Mouse (Mus musculus) liver, embryonic 11.5 days (tissue): ENCODE data around the gene Dock2. TPM values are rescaled to one million over a fixed set of nuclear protein-coding genes. Genes with fewer than 3 reads are reported as not detected.
"Not testable (repeated sequence)": the region's sequence is repeated elsewhere in the genome, so short reads cannot be mapped to it uniquely, and the experiment has no call there.

ENCODE experiments used
- ATAC-seq: fragments of 200-750 bp; cut with Nextera tagmentation; replicated peaks from 2 replicates; pipeline ENCODE4 v1.8.0; 2017; ENCODE audit warnings: moderate number of reproducible peaks, mild to moderate bottlenecking, moderate TSS enrichment, moderate library complexity; ENCODE audit not compliant: low FRiP score
- DNase-seq: peaks from one replicate; pipeline ENCODE4 v3.0.0-alpha.2; 2017; ENCODE audit warnings: low spot score
- H3K27ac ChIP-seq: fragments of 300-500 bp; sonication (generic); 2 replicates; pipeline ENCODE4 v1.5.1; 2014; ENCODE audit warnings: mild to moderate bottlenecking, low read depth, low read length, control low read depth
- H3K27me3 ChIP-seq: fragments of 300-500 bp; sonication (generic); replicated peaks from 2 replicates; pipeline ENCODE4 v1.6.1; 2014; ENCODE audit warnings: low read length, mixed read lengths; ENCODE audit not compliant: control insufficient read depth, insufficient read depth
- H3K36me3 ChIP-seq: fragments of 300-500 bp; sonication (generic); 2 replicates; pipeline ENCODE4 v1.6.1; 2014; ENCODE audit warnings: mild to moderate bottlenecking, low read length, moderate library complexity, mixed read lengths; ENCODE audit not compliant: control insufficient read depth, insufficient read depth
- H3K4me1 ChIP-seq: fragments of 300-500 bp; sonication (generic); replicated peaks from 2 replicates; pipeline ENCODE4 v1.6.1; 2014; ENCODE audit warnings: low read length, mixed read lengths; ENCODE audit not compliant: control insufficient read depth, insufficient read depth
- H3K4me2 ChIP-seq: fragments of 300-500 bp; sonication (generic); 2 replicates; pipeline ENCODE4 v1.6.1; 2014; ENCODE audit warnings: mild to moderate bottlenecking, control low read depth, moderate library complexity
- H3K4me3 ChIP-seq: fragments of 300-500 bp; sonication (generic); 2 replicates; pipeline ENCODE4 v1.5.1; 2014; ENCODE audit warnings: low read depth, low read length, control low read depth
- H3K9ac ChIP-seq: fragments of 300-500 bp; sonication (generic); 2 replicates; pipeline ENCODE4 v1.6.1; 2014; ENCODE audit warnings: low read depth, low read length, control low read depth
- H3K9me3 ChIP-seq: fragments of 300-500 bp; sonication (generic); 2 replicates; pipeline ENCODE4 v1.6.1; 2016; ENCODE audit warnings: low read length, inconsistent platforms, mixed read lengths; ENCODE audit not compliant: control insufficient read depth
- WGBS: fragments of 180-500 bp; shearing (Covaris S2); extraction: QIAGEN DNeasy Blood & Tissue Kit; methylation state at CpG from one replicate; pipeline ENCODE4 v1.1.7; 2014; 5-methylcytosine and 5-hydroxymethylcytosine counted together
- polyA plus RNA-seq: library from polyadenylated mRNA; unstranded; fragments of >200 nt; fragmentation: Nextera tagmentation; extraction: Ambion mirVana; gene quantifications from 2 replicates; pipeline ENCODE4 v1.2.1, GENCODE M21; 2014

Dock2 gene
- polyA plus RNA-seq = 6.6 and 7.8 TPM in 2 replicates

GRCm38 (mm10) chr11:34783587-34784043, at the start of gene Dock2:
Gene Dock2 (minus strand): TSS chr11:34783892.
- Histone ChIP-seq H3K27me3 (no peaks in the 10 kb centered on the region), H3K27ac (no peak within 1 kb of the TSS), H3K4me3 (peak within 1 kb of the TSS; percentile 46), H3K4me1 (0 out of 2 replicates have a peak, but pooled peaks cover 2% of the 10 kb centered on the region), H3K9me3 (no peaks in the 10 kb centered on the region), H3K4me2 (peak within 1 kb of the TSS; percentile 53), H3K36me3 (no peaks in the 10 kb centered on the region), H3K9ac (peak within 1 kb of the TSS; percentile 54)
- WGBS = 55% methylated on average over 12 of the region's 12 CpGs
- ATAC-seq = peak; percentile 65
- peak; percentile 44 for DNase-seq

GRCm38 (mm10) chr11:34832678-34833077, 49.0 kb upstream of the Dock2 start:
- Histone ChIP-seq H3K27ac (no peak overlapping the region), H3K36me3 (peaks cover 15% of the 10 kb centered on the region; the same call in 1 of the 2 replicates)

GRCm38 (mm10) chr11:34827803-34828202, 44.1 kb upstream of the Dock2 start:
- WGBS = 93% methylated on average over 3 of the region's 3 CpGs
- peaks cover 18% of the 10 kb centered on the region; the same call in 1 of the 2 replicates for H3K36me3 ChIP-seq
- no peak overlapping the region for H3K4me3 ChIP-seq
- peaks cover 5% of the 10 kb centered on the region; the same call in 1 of the 2 replicates for H3K4me1 ChIP-seq
- no peaks in the 10 kb centered on the region for H3K27me3 ChIP-seq
- H3K4me2 ChIP-seq = no peak overlapping the region
- H3K9ac ChIP-seq = no peak overlapping the region
- H3K9me3 ChIP-seq = no peaks in the 10 kb centered on the region
- DNase-seq = no peak
- ATAC-seq = no peak
- no peak overlapping the region for H3K27ac ChIP-seq

More at GRCm38 (mm10) chr11:34832678-34833077, 49.0 kb upstream of the Dock2 start:
- peaks cover 7% of the 10 kb centered on the region; the same call in 1 of the 2 replicates for H3K4me1 ChIP-seq
- peak; percentile 38 for DNase-seq
- peak overlapping the region; percentile 74 for H3K4me2 ChIP-seq
- no peaks in the 10 kb centered on the region for H3K27me3 ChIP-seq
- H3K9me3 ChIP-seq = no peaks in the 10 kb centered on the region
- peak overlapping the region; percentile 73 for H3K9ac ChIP-seq
- WGBS = 8% methylated on average over 4 of the region's 5 CpGs
- peak overlapping the region; percentile 78 for H3K4me3 ChIP-seq
- ATAC-seq = no peak

GRCm38 (mm10) chr11:34826940-34827339, 43.2 kb upstream of the Dock2 start:
- Histone ChIP-seq H3K27me3 (no peaks in the 10 kb centered on the region), H3K36me3 (peaks cover 24% of the 10 kb centered on the region), H3K4me1 (no peaks in the 10 kb centered on the region), H3K4me3 (no peak overlapping the region), H3K9ac (no peak overlapping the region), H3K9me3 (no peaks in the 10 kb centered on the region), H3K27ac (no peak overlapping the region), H3K4me2 (no peak overlapping the region)
- ATAC-seq (no peak), DNase-seq (no peak)
- 88% methylated on average over 2 of the region's 2 CpGs for WGBS

GRCm38 (mm10) chr11:34824791-34825190, 41.1 kb upstream of the Dock2 start:
- no peaks in the 10 kb centered on the region for H3K9me3 ChIP-seq
- 95% methylated on average over 4 of the region's 4 CpGs for WGBS

GRCm38 (mm10) chr11:34814767-34815166, 31.1 kb upstream of the Dock2 start:
- WGBS = 26% methylated on average over 2 of the region's 2 CpGs
- Histone ChIP-seq H3K9ac (no peak overlapping the region), H3K27me3 (no peaks in the 10 kb centered on the region), H3K4me2 (no peak overlapping the region), H3K4me1 (no peaks in the 10 kb centered on the region), H3K4me3 (no peak overlapping the region), H3K27ac (no peak overlapping the region), H3K36me3 (peaks cover 17% of the 10 kb centered on the region), H3K9me3 (no peaks in the 10 kb centered on the region)
- DNase-seq (no peak), ATAC-seq (no peak)

More at GRCm38 (mm10) chr11:34824791-34825190, 41.1 kb upstream of the Dock2 start:
- Histone ChIP-seq H3K36me3 (peaks cover 20% of the 10 kb centered on the region), H3K4me2 (no peak overlapping the region), H3K27me3 (no peaks in the 10 kb centered on the region), H3K27ac (no peak overlapping the region), H3K9ac (no peak overlapping the region), H3K4me1 (no peaks in the 10 kb centered on the region), H3K4me3 (no peak overlapping the region)
- no peak for ATAC-seq
- DNase-seq = no peak

GRCm38 (mm10) chr11:34814319-34814718, 30.6 kb upstream of the Dock2 start:
- DNase-seq = no peak
- 94% methylated on average over 6 of the region's 6 CpGs for WGBS
- H3K36me3 ChIP-seq = peaks cover 17% of the 10 kb centered on the region

GRCm38 (mm10) chr11:34805026-34805425, 21.3 kb upstream of the Dock2 start:
- H3K4me3 ChIP-seq, H3K27me3 ChIP-seq, ATAC-seq, H3K9ac ChIP-seq, H3K27ac ChIP-seq, H3K9me3 ChIP-seq, H3K4me1 ChIP-seq, DNase-seq, H3K4me2 ChIP-seq, H3K36me3 ChIP-seq: not testable (repeated sequence)
- WGBS = 86% methylated on average over 4 of the region's 4 CpGs

More at GRCm38 (mm10) chr11:34814319-34814718, 30.6 kb upstream of the Dock2 start:
- H3K9ac ChIP-seq = no peak overlapping the region
- H3K27me3 ChIP-seq = no peaks in the 10 kb centered on the region
- no peaks in the 10 kb centered on the region for H3K9me3 ChIP-seq
- no peak overlapping the region for H3K4me3 ChIP-seq
- no peaks in the 10 kb centered on the region for H3K4me1 ChIP-seq
- H3K4me2 ChIP-seq = no peak overlapping the region
- no peak overlapping the region for H3K27ac ChIP-seq
- ATAC-seq = no peak

- DNase-seq = not testable (repeated sequence)
Measured at GRCm38 (mm10) chr11:34798066-34798465, 14.4 kb upstream of the Dock2 start.

More at GRCm38 (mm10) chr11:34798066-34798465, 14.4 kb upstream of the Dock2 start:
- not testable (repeated sequence) for H3K9me3 ChIP-seq, H3K4me3 ChIP-seq, H3K27ac ChIP-seq, H3K27me3 ChIP-seq, ATAC-seq, H3K4me2 ChIP-seq, H3K4me1 ChIP-seq, H3K9ac ChIP-seq, H3K36me3 ChIP-seq
- WGBS = 56% methylated on average over 8 of the region's 8 CpGs
